Mouse (Mus musculus) lung, postnatal 0 days (tissue): ENCODE measurements around the gene Ptpn14. TPM values are rescaled to one million over a fixed set of nuclear protein-coding genes. Genes with fewer than 3 reads are reported as not detected.

Experiments
- ATAC-seq: fragments of 200-750 bp; cut with Nextera tagmentation; 2 replicates; pipeline ENCODE4 v1.8.0; 2017; ENCODE audit warnings: moderate library complexity
- DNase-seq: peaks from one replicate; pipeline ENCODE4 v3.0.0-alpha.2; 2016; ENCODE audit warnings: low spot score
- H3K27ac ChIP-seq: fragments of 300-500 bp; sonication (generic); 2 replicates; pipeline ENCODE4 v1.5.1; 2014; ENCODE audit warnings: antibody characterized with exemption, mild to moderate bottlenecking, low read length, mixed read lengths
- H3K27me3 ChIP-seq: fragments of 300-500 bp; sonication (generic); replicated peaks from 2 replicates; pipeline ENCODE4 v1.6.1; 2014; ENCODE audit warnings: low read length, mixed read lengths; ENCODE audit not compliant: insufficient read depth
- H3K36me3 ChIP-seq: fragments of 300-500 bp; sonication (generic); 2 replicates; pipeline ENCODE4 v1.6.1; 2014; ENCODE audit warnings: low read length, mixed read lengths; ENCODE audit not compliant: insufficient read depth
- H3K4me1 ChIP-seq: fragments of 300-500 bp; sonication (generic); 2 replicates; pipeline ENCODE4 v1.6.1; 2014; ENCODE audit warnings: antibody characterized with exemption, low read depth, low read length, mixed read lengths; ENCODE audit not compliant: insufficient read depth
- H3K4me2 ChIP-seq: fragments of 300-500 bp; sonication (generic); replicated peaks from 2 replicates; pipeline ENCODE4 v1.6.1; 2014; ENCODE audit warnings: low read depth, mild to moderate bottlenecking, low read length, moderate library complexity, mixed read lengths
- H3K4me3 ChIP-seq: fragments of 300-500 bp; sonication (generic); 2 replicates; pipeline ENCODE4 v1.5.1; 2014; ENCODE audit warnings: low read depth, low read length
- H3K9ac ChIP-seq: fragments of 300-500 bp; sonication (generic); replicated peaks from 2 replicates; pipeline ENCODE4 v1.6.1; 2014; ENCODE audit warnings: low read depth, mild to moderate bottlenecking
- H3K9me3 ChIP-seq: fragments of 300-500 bp; sonication (generic); 2 replicates; pipeline ENCODE4 v1.6.1; 2016; ENCODE audit warnings: low read length, mixed read lengths
- CTCF ChIP-seq: IDR thresholded peaks from 2 replicates; pipeline ENCODE4 v1.5.1; 2016; ENCODE audit warnings: antibody characterized with exemption, mild to moderate bottlenecking
- EP300 ChIP-seq: IDR thresholded peaks from 2 replicates; pipeline ENCODE4 v1.6.1; 2016; ENCODE audit warnings: antibody characterized with exemption, mild to moderate bottlenecking, control low read depth
- WGBS: fragments of 180-500 bp; shearing (Covaris S2); extraction: QIAGEN DNeasy Blood & Tissue Kit; methylation state at CpG from one replicate; pipeline ENCODE4 v1.1.7; 2014; 5-methylcytosine and 5-hydroxymethylcytosine counted together
- polyA plus RNA-seq: library from polyadenylated mRNA; unstranded; fragments of >200 nt; fragmentation: Nextera tagmentation; extraction: Ambion mirVana; gene quantifications from 2 replicates; pipeline ENCODE4 v1.2.1, GENCODE M21; 2015

Ptpn14 gene
- polyA plus RNA-seq, 1 experiment from 2014 or later = 4.9 TPM

- H3K36me3 ChIP-seq = no peaks in the 10 kb centered on the region
- no peak overlapping the region for H3K27ac ChIP-seq
- TF ChIP-seq EP300 = no peak
- no peak for TF ChIP-seq CTCF
- 83% methylated on average over 14 of the region's 14 CpGs for WGBS
- no peak overlapping the region for H3K4me3 ChIP-seq
- H3K9ac ChIP-seq = no peak overlapping the region
- H3K9me3 ChIP-seq = no peaks in the 10 kb centered on the region
- ATAC-seq (no peak), DNase-seq (no peak)
- H3K4me1 ChIP-seq = no peaks in the 10 kb centered on the region
- no peak overlapping the region for H3K4me2 ChIP-seq
- no peaks in the 10 kb centered on the region for H3K27me3 ChIP-seq
Observed at GRCm38 (mm10) chr1:189880745-189881144, 152.7 kb downstream of the Ptpn14 start.

- Histone ChIP-seq H3K27me3 (no peaks in the 10 kb centered on the region), H3K4me3 (no peak overlapping the region), H3K27ac (no peak overlapping the region), H3K36me3 (no peaks in the 10 kb centered on the region), H3K4me2 (no peak overlapping the region), H3K9ac (no peak overlapping the region), H3K4me1 (no peaks in the 10 kb centered on the region), H3K9me3 (no peaks in the 10 kb centered on the region)
- DNase-seq (peak; percentile 40), ATAC-seq (no peak)
- TF ChIP-seq CTCF (peak; percentile 83), EP300 (no peak)
- WGBS = 51% methylated on average over 7 of the region's 7 CpGs
Observed at GRCm38 (mm10) chr1:189882886-189883285, 154.8 kb downstream of the Ptpn14 start.

GRCm38 (mm10) chr1:189883531-189884170 lies 155.6 kb downstream of the Ptpn14 start:
- ATAC-seq (peak; percentile 18; the same call in 1 of the 2 replicates), DNase-seq (no peak)
- TF ChIP-seq CTCF = peak; percentile 67
- no peak for TF ChIP-seq EP300
- Histone ChIP-seq H3K9me3 (no peaks in the 10 kb centered on the region), H3K36me3 (no peaks in the 10 kb centered on the region), H3K9ac (no peak overlapping the region), H3K4me3 (no peak overlapping the region), H3K27me3 (no peaks in the 10 kb centered on the region), H3K4me2 (no peak overlapping the region), H3K4me1 (no peaks in the 10 kb centered on the region), H3K27ac (no peak overlapping the region)
- 61% methylated on average over 16 of the region's 18 CpGs for WGBS

GRCm38 (mm10) chr1:189884951-189885350 lies 156.9 kb downstream of the Ptpn14 start:
- Histone ChIP-seq H3K9ac (no peak overlapping the region), H3K9me3 (no peaks in the 10 kb centered on the region), H3K4me2 (no peak overlapping the region), H3K27me3 (no peaks in the 10 kb centered on the region), H3K36me3 (no peaks in the 10 kb centered on the region), H3K4me1 (no peaks in the 10 kb centered on the region), H3K27ac (no peak overlapping the region), H3K4me3 (no peak overlapping the region)
- no peak for ATAC-seq
- TF ChIP-seq CTCF = no peak
- TF ChIP-seq EP300 = no peak
- no peak for DNase-seq
- WGBS = 77% methylated on average over 13 of the region's 13 CpGs

- no peaks in the 10 kb centered on the region for H3K9me3 ChIP-seq
- no peak for ATAC-seq
- H3K27ac ChIP-seq = no peak overlapping the region
- H3K9ac ChIP-seq = no peak overlapping the region
- no peak overlapping the region for H3K4me3 ChIP-seq
- TF ChIP-seq CTCF = no peak
- no peak for TF ChIP-seq EP300
- no peaks in the 10 kb centered on the region for H3K27me3 ChIP-seq
- no peaks in the 10 kb centered on the region for H3K36me3 ChIP-seq
- WGBS = 83% methylated on average over 6 of the region's 6 CpGs
- H3K4me2 ChIP-seq = no peak overlapping the region
- no peak for DNase-seq
- no peaks in the 10 kb centered on the region for H3K4me1 ChIP-seq
Observed at GRCm38 (mm10) chr1:189885975-189886374, 157.9 kb downstream of the Ptpn14 start.

- H3K9me3 ChIP-seq = no peaks in the 10 kb centered on the region
- whole genome bisulfite sequencing = 27% methylated on average over 7 of the region's 7 CpGs
- H3K9ac ChIP-seq = no peak overlapping the region
- no peak overlapping the region for H3K27ac ChIP-seq
- H3K36me3 ChIP-seq = no peaks in the 10 kb centered on the region
- no peak for TF ChIP-seq EP300
- peak; percentile 95 for TF ChIP-seq CTCF
- H3K4me3 ChIP-seq = no peak overlapping the region
- ATAC-seq (peak; percentile 75), DNase-seq (peak; percentile 72)
- H3K27me3 ChIP-seq = no peaks in the 10 kb centered on the region
- H3K4me1 ChIP-seq = no peaks in the 10 kb centered on the region
- H3K4me2 ChIP-seq = no peak overlapping the region
Observed at GRCm38 (mm10) chr1:189887518-189887917, 159.4 kb downstream of the Ptpn14 start.
